Mouse (Mus musculus) left cerebral cortex, postnatal 4 days (tissue): ENCODE data around the gene Pum2. TPM values are rescaled to one million over a fixed set of nuclear protein-coding genes. Genes with fewer than 3 reads are reported as not detected.
A peak's percentile ranks its signal among the peaks of the same experiment; 100 is the strongest.
"Not testable (repeated sequence)": the region's sequence is repeated elsewhere in the genome, so short reads cannot be mapped to it uniquely, and the experiment has no call there.

Experiments used
- DNase-seq: peaks from one replicate; pipeline ENCODE4 v3.0.0-alpha.2; 2022
- intact Hi-C: fragments of 180-260 bp; cut with DNase I; formaldehyde crosslinking; loops from one replicate; pipeline ENCODE4 v1.15.1; 2025
- total RNA-seq, 2 experiments: library from RNA; stranded (reverse); gene quantifications; 2 replicates each; pipeline ENCODE4 v1.2.3; 2021

Gene Pum2
- total RNA-seq, 2 experiments from 2014 or later = 183 to 192 TPM

DNA sequence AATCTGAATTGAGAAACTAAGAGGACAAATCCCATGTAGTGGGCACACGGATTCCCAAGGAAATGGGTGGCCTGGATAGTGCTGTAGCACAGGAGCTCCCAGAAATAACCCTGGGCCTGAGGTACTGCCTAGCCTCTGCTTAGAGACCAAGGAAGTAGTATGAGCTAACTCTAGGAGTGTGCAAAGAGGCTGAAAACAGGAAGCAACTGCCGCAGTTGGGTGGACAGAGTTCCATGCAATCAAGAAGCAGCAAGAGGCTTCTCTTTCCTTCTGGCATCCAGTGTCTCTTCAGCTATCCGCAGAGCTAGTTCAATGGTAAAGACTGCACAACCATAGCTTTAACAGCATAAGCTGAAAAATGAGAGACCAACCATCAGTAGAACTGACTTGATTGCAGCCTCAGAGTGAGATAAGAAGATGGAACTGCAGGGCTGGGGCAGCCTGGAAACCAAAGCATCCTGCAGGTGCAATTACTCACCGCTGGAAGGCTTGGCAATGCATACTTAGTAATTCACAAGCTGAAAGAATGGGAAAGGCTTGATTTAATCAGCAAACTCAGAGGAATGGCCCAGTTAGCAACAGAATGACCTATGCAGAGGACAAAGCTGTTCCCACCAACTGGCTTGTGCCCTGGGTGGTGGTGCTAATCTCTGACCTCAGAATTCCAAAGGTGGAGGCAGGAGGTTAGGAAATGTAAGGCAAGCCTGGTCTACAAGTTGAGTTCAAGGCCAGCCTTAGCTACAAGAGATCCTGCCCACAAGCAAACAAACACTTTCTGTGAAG is 6.3 kb upstream of the Pum2 start:
- no peak for DNase-seq
- intact Hi-C loops = no loop called here

DNA sequence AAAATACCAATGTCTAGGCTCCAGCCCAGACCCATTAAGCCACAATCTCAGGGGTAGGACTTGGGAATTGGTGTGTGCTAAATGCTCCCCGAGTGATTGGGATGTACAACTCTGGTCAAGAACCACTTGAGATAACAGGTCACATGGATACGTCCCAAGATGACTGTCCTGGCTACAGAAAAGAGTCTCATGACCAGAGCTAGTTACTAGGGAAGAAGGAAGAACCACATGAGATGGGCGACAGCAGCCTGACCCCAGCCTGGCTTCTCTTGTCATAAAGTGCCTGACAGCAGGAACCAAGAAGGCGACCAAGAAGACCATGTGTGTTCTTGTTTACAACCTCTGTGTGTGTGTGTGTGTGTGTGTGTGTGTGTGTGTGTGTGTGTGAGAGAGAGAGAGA is 4.5 kb upstream of the Pum2 start:
- intact Hi-C loops = no loop called here

DNA sequence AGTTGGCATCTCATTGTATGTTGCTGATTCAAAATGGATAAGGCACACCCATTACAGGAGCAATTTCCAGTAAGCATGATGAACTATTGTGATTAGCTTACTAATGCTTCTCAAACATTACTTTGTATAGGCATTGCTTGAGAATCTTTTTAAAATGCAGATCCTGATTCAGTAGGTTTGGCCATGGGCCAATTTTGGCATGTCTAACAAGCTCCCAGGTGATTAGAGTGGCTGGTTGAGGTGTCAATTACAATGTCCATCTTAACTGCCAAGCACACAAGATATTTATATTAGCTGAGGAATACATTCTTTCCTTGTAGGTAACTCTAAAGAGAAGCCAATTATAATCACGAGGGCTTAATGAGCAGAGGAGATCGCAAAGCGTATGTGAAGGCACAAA is 4.1 kb upstream of the Pum2 start:
- intact Hi-C loops = no loop called here
- no peak for DNase-seq

More for the DNA sequence above, 4.5 kb upstream of the Pum2 start:
- DNase-seq = no peak

DNA sequence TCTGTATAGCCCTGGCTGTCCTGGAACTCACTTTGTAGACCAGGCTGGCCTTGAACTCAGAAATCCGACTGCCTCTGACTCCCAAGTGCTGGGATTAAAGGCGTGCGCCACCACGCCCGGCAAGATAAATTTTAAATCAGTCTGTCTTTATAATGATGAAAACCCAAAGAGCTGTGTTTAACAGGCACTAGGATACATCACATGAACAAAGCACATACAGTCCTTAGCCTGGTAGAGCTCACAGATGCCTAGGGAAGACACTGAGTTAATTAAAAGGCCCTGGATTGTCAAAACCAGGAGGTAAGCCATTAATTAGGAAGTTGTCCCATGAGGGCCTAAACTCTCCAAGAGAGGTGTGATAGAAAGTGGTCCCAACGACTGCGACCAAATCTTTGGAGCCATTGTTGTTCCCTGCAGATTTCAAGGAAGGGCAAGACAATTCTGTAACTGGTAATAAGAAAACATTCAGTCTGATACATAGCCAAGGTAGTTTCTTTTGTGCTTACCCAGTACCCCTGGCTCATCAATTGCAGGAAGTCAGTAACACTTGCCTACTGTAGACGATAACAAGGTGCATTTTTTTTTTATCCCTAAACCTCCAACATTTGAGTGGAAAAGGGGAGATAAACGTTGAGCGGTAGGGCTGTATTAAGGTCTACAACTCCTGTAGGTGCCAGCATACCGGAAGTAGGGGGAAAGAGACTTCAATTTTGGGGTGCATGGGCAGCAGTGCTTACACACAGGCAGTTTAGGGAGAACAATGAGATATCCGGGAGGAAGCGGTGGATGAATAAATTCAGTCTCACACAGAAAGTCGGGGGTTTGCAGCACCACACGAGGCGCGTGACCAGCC is 587 bp upstream of the Pum2 start:
- no peak for DNase-seq
- intact Hi-C loops = no loop called here

DNA sequence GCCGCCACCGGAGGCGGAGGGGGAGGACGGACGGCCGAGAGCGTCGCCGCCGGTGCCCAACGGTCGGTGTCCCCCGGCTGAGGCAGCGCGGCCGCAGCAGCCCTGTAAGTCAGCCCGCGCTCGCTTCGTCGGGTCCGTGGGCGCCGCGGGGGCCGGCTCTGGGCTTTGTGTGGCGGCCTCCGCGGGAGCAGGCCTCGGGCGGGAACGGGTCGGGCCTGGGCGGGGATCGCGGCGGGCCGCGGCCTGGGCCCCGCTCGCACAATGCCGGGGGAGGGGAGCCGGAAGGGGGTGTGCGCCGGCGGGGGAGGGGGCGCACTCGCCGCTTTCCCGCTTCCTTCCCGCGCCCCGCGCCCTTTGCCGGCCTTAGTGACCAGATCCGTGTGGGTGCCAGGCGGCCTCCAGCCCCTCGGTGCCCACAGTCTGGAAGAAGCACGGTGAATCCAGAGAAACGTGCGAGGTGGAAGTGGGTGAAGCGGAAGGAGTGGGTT is 487 bp downstream of the Pum2 start:
- DNase-seq = peak; percentile 71
- intact Hi-C loops = no loop called here

DNA sequence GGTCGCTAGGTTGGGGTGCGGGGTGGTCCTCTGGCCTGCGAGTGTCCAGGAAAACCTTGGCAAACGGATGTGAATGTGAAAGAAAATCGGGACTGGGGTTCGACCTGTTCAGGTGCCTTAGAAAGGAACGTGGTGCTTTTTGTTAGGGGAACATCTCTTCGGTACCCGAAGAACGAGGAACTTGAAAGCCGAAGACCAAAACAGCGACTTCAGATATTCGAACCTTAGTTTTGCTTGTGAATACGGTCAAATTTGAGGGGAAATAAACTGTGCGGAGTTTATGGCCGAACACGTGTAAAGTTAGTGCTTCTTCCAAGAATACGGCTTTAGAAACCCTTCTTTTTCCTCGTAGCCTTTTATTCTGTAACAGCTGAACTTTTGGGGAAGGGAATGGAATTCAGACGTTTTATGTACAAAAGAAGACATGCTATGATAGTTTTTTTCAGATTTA is 982 bp downstream of the Pum2 start:
- DNase-seq = no peak
- intact Hi-C loops = no loop called here

DNA sequence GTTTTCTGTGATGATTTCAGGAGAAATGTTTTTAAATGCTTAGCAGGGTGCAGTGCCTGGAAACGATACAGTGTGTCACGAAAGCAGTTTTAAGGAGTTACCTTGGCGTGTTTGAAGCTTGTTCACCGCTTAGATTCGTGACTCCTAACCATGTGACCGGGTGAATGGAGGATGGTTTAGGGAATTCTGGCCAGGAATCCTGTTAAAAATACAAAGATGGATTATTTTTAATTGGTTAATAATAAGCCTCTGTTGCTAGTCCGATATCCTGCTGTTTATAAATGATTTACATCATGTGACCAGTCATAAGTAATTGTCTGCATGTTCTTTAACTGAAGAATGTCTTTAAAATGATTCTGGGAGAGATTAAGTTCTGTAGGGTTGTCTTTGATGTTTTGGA is 1.4 kb downstream of the Pum2 start:
- intact Hi-C loops = no loop called here
- DNase-seq = no peak

DNA sequence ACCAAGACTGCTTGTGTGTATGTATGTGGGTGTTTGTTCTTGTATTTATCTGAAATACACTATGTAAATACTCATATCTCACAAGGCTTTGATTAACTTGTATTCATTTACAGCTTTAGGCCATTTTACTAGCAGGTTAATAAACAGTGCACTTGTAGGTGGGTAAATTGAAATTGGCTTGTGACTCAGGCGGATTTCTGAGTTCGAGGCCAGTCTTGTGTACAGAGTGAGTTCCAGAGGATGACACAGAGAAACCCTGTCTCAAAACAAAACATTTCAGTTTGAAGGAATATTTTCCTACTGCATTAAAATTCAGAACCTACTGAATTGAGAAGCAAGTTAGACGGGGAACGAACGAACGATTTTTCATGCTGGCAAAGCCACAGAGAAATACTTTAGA is 2.4 kb downstream of the Pum2 start:
- no peak for DNase-seq
- intact Hi-C loops = no loop called here

DNA sequence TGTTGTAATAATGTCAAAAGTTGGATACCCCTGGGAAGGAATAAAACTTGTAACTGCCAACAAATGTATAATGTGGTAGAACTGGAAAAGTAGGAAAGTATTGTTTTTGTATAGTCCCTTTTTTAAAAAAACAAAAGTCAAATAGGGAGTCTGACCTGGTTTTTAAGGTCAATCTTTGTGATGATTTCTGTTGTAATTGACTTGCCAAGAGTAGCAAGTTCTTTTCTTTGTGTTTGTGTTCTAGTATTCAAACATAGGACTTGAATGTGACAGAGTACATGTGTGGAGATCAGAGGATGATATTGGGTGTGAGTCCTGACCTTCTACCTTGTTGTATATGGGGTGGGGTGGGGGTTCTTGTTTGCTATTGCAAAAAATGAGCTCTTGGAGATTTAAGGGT is 4.0 kb downstream of the Pum2 start:
- intact Hi-C loops = no loop called here

DNA sequence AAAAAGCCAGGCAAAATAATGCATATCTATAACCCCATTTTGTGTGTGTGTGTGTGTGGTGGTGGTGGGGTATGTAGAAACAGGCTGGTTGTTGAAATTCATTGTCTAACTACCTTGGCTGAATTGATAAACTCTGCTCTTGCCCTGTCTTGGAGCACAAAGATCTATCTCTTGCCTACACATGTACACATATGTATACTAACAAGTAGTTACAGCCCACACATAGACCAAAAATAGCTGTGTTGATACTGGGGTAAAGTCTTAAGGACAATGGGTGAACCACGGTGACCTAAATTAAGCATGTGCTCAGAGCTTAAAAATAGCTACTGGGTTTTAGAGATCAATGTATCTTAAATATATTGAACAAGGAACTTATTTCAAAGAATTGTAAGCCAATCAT is 10.3 kb downstream of the Pum2 start:
- intact Hi-C loops = no loop called here
- DNase-seq = no peak

More for the DNA sequence above, 4.0 kb downstream of the Pum2 start:
- no peak for DNase-seq

DNA sequence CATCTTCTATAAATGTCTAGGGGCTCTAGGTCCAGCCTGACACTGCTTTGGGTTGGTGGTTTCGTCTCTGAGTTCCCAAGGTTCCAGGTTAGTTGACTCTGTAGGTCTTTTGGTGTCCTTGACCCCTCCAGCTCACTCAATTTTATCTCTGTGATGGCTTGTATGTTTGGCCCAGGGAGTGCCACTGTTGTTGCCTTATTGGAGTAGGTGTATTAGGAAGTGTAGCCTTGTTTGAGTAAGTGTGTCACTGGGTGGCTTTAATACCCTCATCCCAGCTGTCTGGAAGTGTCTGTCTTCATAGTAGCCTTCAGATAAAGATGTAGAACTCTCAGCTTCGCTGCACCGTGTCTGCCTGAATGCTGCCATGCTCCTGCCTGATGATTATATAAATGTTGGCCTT is 11.1 kb downstream of the Pum2 start:
- intact Hi-C loops = no loop called here
- DNase-seq = no peak

DNA sequence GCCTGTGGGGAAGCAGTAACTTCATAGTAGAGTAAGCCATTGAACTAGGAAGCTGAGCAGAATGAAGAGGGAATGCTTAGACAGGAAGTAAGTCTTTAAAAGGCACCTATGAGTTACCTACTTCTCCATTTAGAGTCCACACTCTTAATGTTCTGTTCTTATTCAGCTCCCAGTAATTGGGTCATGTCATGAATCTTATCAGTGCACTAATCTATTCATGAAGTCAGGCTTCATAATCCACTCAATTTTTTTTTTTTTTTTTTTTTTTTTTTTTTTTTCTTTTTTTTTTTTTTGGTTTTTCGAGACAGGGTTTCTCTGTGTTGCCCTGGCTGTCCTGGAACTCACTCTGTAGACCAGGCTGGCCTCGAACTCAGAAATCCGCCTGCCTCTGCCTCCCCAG is 15.9 kb downstream of the Pum2 start:
- intact Hi-C loops, DNase-seq: not testable (repeated sequence)

DNA sequence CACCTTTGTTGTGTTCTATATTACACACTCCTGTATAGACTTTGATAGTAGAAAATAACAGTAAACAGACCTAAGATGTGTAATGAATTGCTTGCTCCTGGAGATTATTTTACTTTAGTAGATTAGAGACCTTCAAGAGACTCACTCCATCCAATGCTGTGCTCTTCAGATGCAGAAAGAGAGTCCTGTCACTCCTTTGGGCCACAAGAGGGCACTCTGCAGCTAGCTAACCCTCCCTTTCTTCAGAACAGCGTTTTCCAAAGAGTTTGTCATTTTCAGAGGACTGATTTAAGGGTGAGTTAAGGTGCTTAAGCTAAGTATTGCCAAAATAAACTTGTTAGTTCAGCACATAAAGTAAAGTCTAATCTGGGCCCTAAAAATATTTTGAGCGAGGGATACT is 25.0 kb downstream of the Pum2 start:
- DNase-seq = peak; percentile 37
- intact Hi-C loops = no loop called here

DNA sequence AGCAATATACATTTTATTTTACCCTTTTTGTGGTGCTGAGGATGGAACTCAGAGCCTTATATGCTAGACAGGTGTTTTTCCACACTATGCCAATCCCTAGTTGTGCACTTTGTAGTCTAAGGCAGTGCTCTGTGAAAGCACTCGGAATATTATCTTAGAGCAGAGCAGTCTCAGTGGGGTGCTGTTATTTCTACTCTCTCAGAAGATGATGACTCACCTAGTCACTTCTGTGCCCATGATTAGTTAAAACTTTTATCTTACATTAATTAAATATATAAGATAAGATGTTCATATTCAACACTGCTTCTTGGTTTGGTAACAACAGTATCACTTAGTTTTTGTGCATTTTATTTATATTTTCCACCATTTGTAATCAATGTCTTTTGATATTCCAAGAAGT is 30.1 kb downstream of the Pum2 start:
- intact Hi-C loops = no loop called here
- DNase-seq = no peak

DNA sequence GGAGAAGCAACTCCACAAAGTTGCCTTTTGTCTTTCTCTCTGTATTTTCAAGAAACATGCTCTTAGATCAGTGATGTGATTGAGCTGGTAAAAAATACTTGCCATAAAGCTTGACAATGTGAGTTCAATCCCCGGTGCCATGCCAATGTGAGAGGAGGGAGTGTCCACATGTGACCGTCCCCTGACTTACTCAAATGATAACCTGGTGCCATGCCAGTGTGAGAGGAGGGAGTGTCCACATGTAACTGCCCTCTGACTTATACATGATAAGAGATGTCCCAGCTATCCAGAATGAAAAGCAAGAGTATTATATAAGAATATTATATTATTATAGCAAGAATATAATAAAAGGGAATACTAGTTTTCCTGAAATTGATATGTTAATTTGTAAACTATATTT is 34.9 kb downstream of the Pum2 start:
- DNase-seq = no peak

DNA sequence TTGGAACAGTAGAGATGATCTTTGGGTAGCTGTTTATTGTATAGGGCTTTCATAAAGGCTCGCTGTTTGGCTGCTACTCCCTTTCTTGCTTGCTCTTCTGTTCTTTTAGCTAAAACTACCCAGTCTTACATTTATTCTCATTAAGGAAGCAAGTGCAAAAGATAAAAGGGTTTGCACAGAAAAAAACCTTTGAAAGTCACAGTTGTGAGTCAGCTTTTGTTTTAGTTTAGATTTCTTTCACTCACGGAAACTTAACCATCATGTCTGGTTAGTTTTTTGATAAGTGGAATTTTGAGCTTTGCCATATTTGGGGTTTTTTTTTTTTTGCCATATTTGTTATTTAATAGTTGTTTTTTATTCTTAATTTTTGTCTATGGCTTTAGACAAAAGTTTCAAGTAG is 38.7 kb downstream of the Pum2 start:
- intact Hi-C loops = no loop called here
- DNase-seq = no peak

More for the DNA sequence above, 34.9 kb downstream of the Pum2 start:
- intact Hi-C loops = no loop called here

DNA sequence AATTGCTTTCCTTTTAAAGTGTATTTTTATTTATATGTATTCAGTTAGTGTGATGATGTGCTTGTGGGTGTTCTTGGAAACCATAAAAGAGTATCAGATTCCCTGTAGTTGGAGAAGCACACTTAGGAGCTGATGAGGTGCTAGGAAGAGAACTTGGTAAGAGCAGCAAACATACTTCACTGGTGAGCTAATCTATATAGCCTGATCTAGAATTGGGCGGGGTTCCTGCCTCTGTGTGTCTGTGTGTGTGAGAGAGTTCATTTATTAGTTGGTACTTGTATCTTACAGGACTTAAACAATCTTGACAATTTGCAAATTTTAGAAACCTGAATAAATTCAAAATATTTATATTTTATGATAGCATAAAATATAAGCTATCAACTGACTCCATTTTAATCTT is 42.2 kb downstream of the Pum2 start:
- intact Hi-C loops = no loop called here

DNA sequence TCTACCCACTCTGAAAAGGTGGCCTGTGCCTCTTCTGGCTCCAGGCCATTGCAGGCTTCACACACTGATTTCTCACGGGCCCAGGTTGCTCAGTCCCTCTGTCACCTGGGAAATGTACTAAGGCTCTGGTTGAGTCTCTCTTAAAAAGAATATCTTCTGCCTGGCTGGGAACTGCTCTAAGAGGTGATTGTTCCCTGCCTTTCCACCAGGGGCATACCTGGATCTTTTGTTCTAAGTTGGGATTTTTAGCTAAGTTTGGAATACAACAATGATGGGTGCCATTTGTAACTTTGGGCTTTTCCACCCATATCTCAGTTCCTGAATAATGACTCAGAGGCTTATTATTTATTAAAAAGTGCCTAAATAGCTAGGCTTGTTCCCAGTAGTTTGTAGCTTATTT is 53.0 kb downstream of the Pum2 start:
- no peak for DNase-seq
- intact Hi-C loops = loop anchor here (10.0 kb wide), 1 partner anchor 278 kb away; no protein-coding TSS in a partner anchor

More for the DNA sequence above, 42.2 kb downstream of the Pum2 start:
- DNase-seq = no peak

DNA sequence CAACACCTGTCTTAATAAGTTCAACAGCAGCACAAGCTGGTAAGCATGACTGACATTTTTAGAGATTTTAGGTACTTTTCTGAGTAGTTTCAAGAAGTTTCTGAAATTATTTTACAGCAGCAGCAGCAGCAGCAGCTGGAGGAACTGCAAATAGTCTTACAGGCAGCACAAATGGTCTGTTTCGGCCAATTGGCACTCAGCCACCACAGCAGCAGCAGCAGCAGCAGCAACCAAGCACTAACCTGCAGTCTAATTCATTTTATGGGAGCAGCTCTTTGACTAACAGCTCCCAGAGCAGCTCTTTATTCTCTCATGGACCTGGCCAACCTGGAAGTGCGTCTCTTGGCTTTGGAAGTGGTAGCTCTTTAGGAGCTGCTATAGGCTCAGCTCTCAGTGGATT is 54.8 kb downstream of the Pum2 start:
- DNase-seq = no peak
- intact Hi-C loops = loop anchor here (10.0 kb wide), 1 partner anchor 276 kb away; no protein-coding TSS in a partner anchor

DNA sequence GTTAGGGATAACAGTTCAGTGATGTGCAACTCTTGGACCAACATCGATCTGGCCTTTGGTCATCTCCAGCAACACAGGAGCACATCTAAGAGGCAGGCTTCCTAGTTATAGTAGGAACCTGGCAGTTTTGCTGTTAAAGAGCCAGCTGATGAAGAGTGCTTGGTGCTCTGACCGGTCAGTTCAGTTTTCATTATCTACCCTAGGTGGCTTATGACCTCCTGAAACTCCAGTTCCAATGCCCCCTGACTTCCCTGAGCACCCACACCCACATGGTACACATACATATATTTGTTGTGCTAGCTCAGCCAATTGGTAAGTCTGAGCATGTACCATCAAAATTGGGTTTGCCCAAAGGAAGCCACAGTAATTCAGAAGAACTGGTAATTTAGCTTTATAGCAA is 79.7 kb downstream of the Pum2 start:
- intact Hi-C loops = loop anchor here (10.0 kb wide), 1 partner anchor 241 kb away; no protein-coding TSS in a partner anchor

DNA sequence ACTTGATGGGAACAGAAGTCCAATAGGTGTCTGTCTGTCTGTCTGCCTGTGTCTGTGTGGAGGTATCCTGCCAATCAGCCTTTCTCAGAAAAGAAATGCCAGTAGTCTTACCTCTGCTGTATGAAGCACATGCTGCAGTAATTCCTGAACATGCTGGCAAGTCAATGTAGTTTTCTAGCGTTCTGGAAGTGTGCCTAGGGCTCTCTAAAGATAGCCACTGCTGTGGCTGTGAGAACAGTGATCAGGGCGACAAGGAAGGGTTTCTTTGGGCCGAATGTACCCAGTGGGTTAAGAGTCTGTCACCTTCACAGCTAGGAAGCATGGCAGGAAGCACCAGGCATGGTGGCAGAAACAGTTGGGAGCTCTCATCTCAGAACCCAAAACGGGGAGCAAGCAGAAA is 80.2 kb downstream of the Pum2 start:
- DNase-seq = no peak

More for the DNA sequence above, 79.7 kb downstream of the Pum2 start:
- DNase-seq = no peak

More for the DNA sequence above, 80.2 kb downstream of the Pum2 start:
- intact Hi-C loops = loop anchor here (10.0 kb wide), 1 partner anchor 241 kb away; no protein-coding TSS in a partner anchor
